Mouse (Mus musculus) neural tube, embryonic 14.5 days (tissue): ENCODE data around the gene Alkbh4. TPM values are rescaled to one million over a fixed set of nuclear protein-coding genes. Genes with fewer than 3 reads are reported as not detected.
A peak's percentile ranks its signal among the peaks of the same experiment; 100 is the strongest.

ENCODE experiments used
- ATAC-seq: fragments of 200-750 bp; cut with Nextera tagmentation; 2 replicates; pipeline ENCODE4 v1.8.0; 2017; ENCODE audit warnings: low read depth, mild to moderate bottlenecking, moderate TSS enrichment, moderate library complexity
- H3K27ac ChIP-seq: fragments of 300-500 bp; sonication (generic); 2 replicates; pipeline ENCODE4 v1.5.1; 2014; ENCODE audit warnings: low read depth, mild to moderate bottlenecking, control low read depth, low read length, moderate library complexity, mixed read lengths
- H3K27me3 ChIP-seq: fragments of 300-500 bp; sonication (generic); 2 replicates; pipeline ENCODE4 v1.6.1; 2014; ENCODE audit warnings: low read length; ENCODE audit not compliant: control insufficient read depth, insufficient read depth
- H3K36me3 ChIP-seq: fragments of 300-500 bp; sonication (generic); 2 replicates; pipeline ENCODE4 v1.6.1; 2014; ENCODE audit warnings: low read length, mixed read lengths; ENCODE audit not compliant: control insufficient read depth, insufficient read depth
- H3K4me1 ChIP-seq: fragments of 300-500 bp; sonication (generic); 2 replicates; pipeline ENCODE4 v1.6.1; 2014; ENCODE audit warnings: low read length; ENCODE audit not compliant: control insufficient read depth, insufficient read depth
- H3K4me2 ChIP-seq: fragments of 300-500 bp; sonication (generic); 2 replicates; pipeline ENCODE4 v1.6.1; 2014; ENCODE audit warnings: mild to moderate bottlenecking, low read depth, low read length, control low read depth
- H3K4me3 ChIP-seq: fragments of 300-500 bp; sonication (generic); 2 replicates; pipeline ENCODE4 v1.5.1; 2014; ENCODE audit warnings: low read depth, low read length, control low read depth, mixed read lengths
- H3K9ac ChIP-seq: fragments of 300-500 bp; sonication (generic); replicated peaks from 2 replicates; pipeline ENCODE4 v1.6.1; 2014; ENCODE audit warnings: low read depth, mild to moderate bottlenecking, control low read depth, low read length, mixed read lengths
- H3K9me3 ChIP-seq: fragments of 300-500 bp; sonication (generic); 2 replicates; pipeline ENCODE4 v1.6.1; 2016; ENCODE audit warnings: low read length; ENCODE audit not compliant: control insufficient read depth
- WGBS: fragments of 180-500 bp; shearing (Covaris S2); extraction: QIAGEN DNeasy Blood & Tissue Kit; methylation state at CpG from one replicate; pipeline ENCODE4 v1.1.7; 2014; 5-methylcytosine and 5-hydroxymethylcytosine counted together
- microRNA-seq: library from miRNA; unstranded; fragments of <30 nt; microRNA quantifications from one replicate; pipeline ENCODE4, GENCODE M21; 2016
- polyA plus RNA-seq: library from polyadenylated mRNA; unstranded; fragments of >200 nt; fragmentation: Nextera tagmentation; extraction: Ambion mirVana; gene quantifications from 2 replicates; pipeline ENCODE4 v1.2.1, GENCODE M21; 2014

The Alkbh4 gene
- polyA plus RNA-seq, 1 experiment from 2014 or later, result 18.4 TPM

GRCm38 (mm10) chr5:136183766-136184165 is 47.8 kb downstream of the Alkbh4 start:
- H3K27me3 ChIP-seq, result no peaks in the 10 kb centered on the region
- H3K9me3 ChIP-seq, result no peaks in the 10 kb centered on the region
- no peak overlapping the region for H3K4me3 ChIP-seq
- no peak for ATAC-seq
- no peaks in the 10 kb centered on the region for H3K4me1 ChIP-seq
- peaks cover 37% of the 10 kb centered on the region for H3K36me3 ChIP-seq
- no peak overlapping the region for H3K4me2 ChIP-seq
- WGBS, result 94% methylated on average over 7 of the region's 7 CpGs
- no peak overlapping the region for H3K9ac ChIP-seq
- H3K27ac ChIP-seq, result no peak overlapping the region

- Histone ChIP-seq H3K9me3 (no peaks in the 10 kb centered on the region), H3K4me3 (no peak overlapping the region), H3K4me2 (no peak overlapping the region), H3K27ac (no peak overlapping the region), H3K36me3 (peaks cover 24% of the 10 kb centered on the region), H3K4me1 (no peaks in the 10 kb centered on the region), H3K9ac (no peak overlapping the region), H3K27me3 (no peaks in the 10 kb centered on the region)
- 55% methylated on average over 4 of the region's 4 CpGs for WGBS
- ATAC-seq, result peak; percentile 58; the same call in 1 of the 2 replicates
These were observed 50.8 kb downstream of the Alkbh4 start for GRCm38 (mm10) chr5:136186723-136187122.

Small RNA genes within 50 kb of the gene (microRNA-seq; reads per million reads assigned to microRNA genes)
- 1.1 reads per million for gene Mir7035

Other genes starting within 250 kb of the Alkbh4 start
- gene Hspb1, start 248.2 kb upstream of the Alkbh4 start, polyA plus RNA-seq, result 7.8 and 11.4 TPM in 2 replicates
- gene Ywhag, start 201.5 kb upstream of the Alkbh4 start, polyA plus RNA-seq, result 419 and 431 TPM in 2 replicates
- gene Ssc4d, start 161.6 kb upstream of the Alkbh4 start, polyA plus RNA-seq, result 1.0 and 1.4 TPM in 2 replicates
- gene Zp3, start 156.0 kb upstream of the Alkbh4 start, polyA plus RNA-seq, result 0.29 TPM in 1 of 2 replicates, not detected in the other
- 18.9 and 23.3 TPM in 2 replicates for gene Dtx2, start 141.3 kb upstream of the Alkbh4 start, polyA plus RNA-seq
- gene Upk3b, start 97.7 kb upstream of the Alkbh4 start, polyA plus RNA-seq, result not detected in 2 replicates
- gene Upk3bl, start 81.7 kb upstream of the Alkbh4 start, polyA plus RNA-seq, result not detected in 2 replicates
- gene Rasa4, start 52.2 kb upstream of the Alkbh4 start, polyA plus RNA-seq, result 15.0 and 19.8 TPM in 2 replicates
- 219 and 251 TPM in 2 replicates for gene Polr2j, start 19.5 kb upstream of the Alkbh4 start, polyA plus RNA-seq
- 17.5 and 20.7 TPM in 2 replicates for gene Lrwd1, start 72 bp upstream of the Alkbh4 start, polyA plus RNA-seq
- gene Orai2, start 34.6 kb downstream of the Alkbh4 start, polyA plus RNA-seq, result 34.0 and 41.0 TPM in 2 replicates
- 63.6 and 71.8 TPM in 2 replicates for gene Prkrip1, start 62.8 kb downstream of the Alkbh4 start, polyA plus RNA-seq
- gene Sh2b2, start 110.4 kb downstream of the Alkbh4 start, polyA plus RNA-seq, result 23.8 and 25.3 TPM in 2 replicates